Mouse (Mus musculus) left cerebral cortex, postnatal 25 days (tissue): ENCODE results near the gene Cers1. TPM values are rescaled to one million over a fixed set of nuclear protein-coding genes. Genes with fewer than 3 reads are reported as not detected.

ENCODE experiments used
- DNase-seq, 2 experiments: peaks; one replicate each; pipeline ENCODE4 v3.0.0; 2022; ENCODE audit warnings: low spot score in 2 of 2, mixed read lengths in 1 of 2
- intact Hi-C: fragments of 180-260 bp; cut with DNase I; formaldehyde crosslinking; loops from one replicate; pipeline ENCODE4 v1.15.1; 2025
- total RNA-seq, 2 experiments: library from RNA; stranded (reverse); gene quantifications; 2 replicates each; pipeline ENCODE4 v1.2.3; 2021

Gene Cers1
- total RNA-seq, 2 experiments from 2014 or later: 105 to 111 TPM

GRCm38 (mm10) chr8:70309311-70309710 lies 6.3 kb upstream of the Cers1 start:
- intact Hi-C loops: no loop called here
- DNase-seq: no peak

- no peak for DNase-seq
- intact Hi-C loops: no loop called here
These were observed 2.2 kb upstream of the Cers1 start for GRCm38 (mm10) chr8:70313399-70313798.

- DNase-seq: peak; percentile 90 to 97
- intact Hi-C loops: no loop called here
These were observed 1.2 kb downstream of the Cers1 start for GRCm38 (mm10) chr8:70316511-70317504.

GRCm38 (mm10) chr8:70317872-70318271 lies 2.3 kb downstream of the Cers1 start:
- intact Hi-C loops: no loop called here
- DNase-seq: no peak

GRCm38 (mm10) chr8:70323716-70324115 lies 8.1 kb downstream of the Cers1 start:
- no peak for DNase-seq
- intact Hi-C loops: no loop called here

GRCm38 (mm10) chr8:70327512-70327911 lies 11.9 kb downstream of the Cers1 start:
- DNase-seq: no peak
- intact Hi-C loops: no loop called here

GRCm38 (mm10) chr8:70329124-70329834 lies 13.7 kb downstream of the Cers1 start, which contains the start of gene Gdf1:
Gene Gdf1 (plus strand): TSS chr8:70329817.
- DNase-seq: no peak
- intact Hi-C loops: no loop called here

GRCm38 (mm10) chr8:70329835-70330740 lies 14.5 kb downstream of the Cers1 start:
- intact Hi-C loops: no loop called here
- peak in 1 of 2 experiments; percentile 43 for DNase-seq

GRCm38 (mm10) chr8:70330741-70331364 lies 15.3 kb downstream of the Cers1 start:
- DNase-seq: peak; percentile 77 to 81
- intact Hi-C loops: no loop called here

GRCm38 (mm10) chr8:70331526-70331925 lies 16.0 kb downstream of the Cers1 start:
- intact Hi-C loops: no loop called here
- DNase-seq: no peak

GRCm38 (mm10) chr8:70332070-70332877 lies 16.7 kb downstream of the Cers1 start:
- intact Hi-C loops: no loop called here
- peak; percentile 74 to 81 for DNase-seq

- intact Hi-C loops: no loop called here
- DNase-seq: no peak
These were observed 17.3 kb downstream of the Cers1 start for GRCm38 (mm10) chr8:70332878-70333202.

GRCm38 (mm10) chr8:70338931-70339330 lies 23.4 kb downstream of the Cers1 start:
- DNase-seq: no peak
- intact Hi-C loops: no loop called here

GRCm38 (mm10) chr8:70340659-70341058 lies 25.1 kb downstream of the Cers1 start:
- intact Hi-C loops: no loop called here
- DNase-seq: no peak

GRCm38 (mm10) chr8:70342007-70342406 lies 26.4 kb downstream of the Cers1 start:
- intact Hi-C loops: no loop called here
- DNase-seq: no peak

GRCm38 (mm10) chr8:70343076-70343475 lies 27.5 kb downstream of the Cers1 start:
- no peak for DNase-seq

GRCm38 (mm10) chr8:70343696-70344095 lies 28.1 kb downstream of the Cers1 start:
- DNase-seq: peak; percentile 20 to 60
- intact Hi-C loops: no loop called here

More at GRCm38 (mm10) chr8:70343076-70343475, 27.5 kb downstream of the Cers1 start:
- intact Hi-C loops: no loop called here

- no peak for DNase-seq
- intact Hi-C loops: no loop called here
These were observed 28.7 kb downstream of the Cers1 start for GRCm38 (mm10) chr8:70344279-70344678.
